Mouse (Mus musculus): ENCODE measurements around the gene Ptms.
"Not testable (repeated sequence)": the region's sequence is repeated elsewhere in the genome, so short reads cannot be mapped to it uniquely, and the experiment has no call there.

The Ptms gene

GRCm38 (mm10) chr6:124904161-124904981 is 15.5 kb downstream of the Ptms start:
- DNase-seq = peak in 1 of 2 experiments; percentile 63

GRCm38 (mm10) chr6:124903580-124904151 is 16.2 kb downstream of the Ptms start:
- DNase-seq = peak; percentile 96 to 97

GRCm38 (mm10) chr6:124901851-124902250 is 18.1 kb downstream of the Ptms start:
- DNase-seq = no peak

- DNase-seq = peak in 1 of 2 experiments; percentile 57
Measured at GRCm38 (mm10) chr6:124900801-124901480, 19.0 kb downstream of the Ptms start.

GRCm38 (mm10) chr6:124900056-124900800 is 19.7 kb downstream of the Ptms start:
- peak; percentile 83 to 94 for DNase-seq

GRCm38 (mm10) chr6:124898359-124898758 is 21.5 kb downstream of the Ptms start:
- peak in 1 of 2 experiments; percentile 61 for DNase-seq

- not testable (repeated sequence) for DNase-seq
Measured at GRCm38 (mm10) chr6:124894113-124894512, 25.8 kb downstream of the Ptms start.

GRCm38 (mm10) chr6:124890997-124891396 is 28.9 kb downstream of the Ptms start:
- no peak for DNase-seq

- no peak for DNase-seq
Measured at GRCm38 (mm10) chr6:124888555-124889125, 31.3 kb downstream of the Ptms start.

- DNase-seq = peak in 1 of 2 experiments; percentile 59
Measured at GRCm38 (mm10) chr6:124887986-124888385, 31.9 kb downstream of the Ptms start, which contains the start of gene Cd4. Gene Cd4 (minus strand): TSS chr6:124888221.

- peak; percentile 52 to 67 for DNase-seq
Measured at GRCm38 (mm10) chr6:124885956-124886381, 33.9 kb downstream of the Ptms start.

GRCm38 (mm10) chr6:124884714-124885500 is 35.0 kb downstream of the Ptms start:
- DNase-seq = peak; percentile 67 to 83

GRCm38 (mm10) chr6:124883351-124883750 is 36.6 kb downstream of the Ptms start:
- DNase-seq = no peak

- no peak for DNase-seq
Measured at GRCm38 (mm10) chr6:124881821-124882220, 38.1 kb downstream of the Ptms start.

GRCm38 (mm10) chr6:124879390-124879789 is 40.5 kb downstream of the Ptms start:
- peak; percentile 72 to 79 for DNase-seq

GRCm38 (mm10) chr6:124874348-124874747 is 45.6 kb downstream of the Ptms start:
- peak in 1 of 2 experiments; percentile 8 for DNase-seq

- DNase-seq = no peak
Measured at GRCm38 (mm10) chr6:124866560-124866959, 53.3 kb downstream of the Ptms start.

GRCm38 (mm10) chr6:124865766-124866362 is 54.0 kb downstream of the Ptms start:
- DNase-seq = no peak
